Mouse (Mus musculus): ENCODE data around the gene Tmem52b.
A peak's percentile ranks its signal among the peaks of the same experiment; 100 is the strongest.

Tmem52b gene

GRCm38 (mm10) chr6:129532556-129532941, 20.2 kb downstream of the Tmem52b start:
- DNase-seq (ENCODE audit: low read depth), result peak; percentile 25

GRCm38 (mm10) chr6:129532942-129533860, 20.8 kb downstream of the Tmem52b start, which contains the start of gene Gabarapl1:
Gene Gabarapl1, plus strand, starts transcription at chr6:129533160.
- DNase-seq (ENCODE audit: low read depth), result peak; percentile 57

GRCm38 (mm10) chr6:129534057-129534456, 21.7 kb downstream of the Tmem52b start:
- peak; percentile 28 for DNase-seq (ENCODE audit: low read depth)

GRCm38 (mm10) chr6:129534627-129535190, 22.4 kb downstream of the Tmem52b start:
- DNase-seq (ENCODE audit: low read depth), result no peak

- no peak for DNase-seq (ENCODE audit: low read depth)
Observed at GRCm38 (mm10) chr6:129535723-129536122, 23.4 kb downstream of the Tmem52b start.

GRCm38 (mm10) chr6:129538555-129538954, 26.2 kb downstream of the Tmem52b start:
- DNase-seq (ENCODE audit: low read depth), result no peak

- no peak for DNase-seq (ENCODE audit: low read depth)
Observed at GRCm38 (mm10) chr6:129541931-129542330, 29.6 kb downstream of the Tmem52b start.

GRCm38 (mm10) chr6:129542540-129542939, 30.2 kb downstream of the Tmem52b start:
- no peak for DNase-seq (ENCODE audit: low read depth)

GRCm38 (mm10) chr6:129543709-129544606, 31.6 kb downstream of the Tmem52b start:
- DNase-seq (ENCODE audit: low read depth), result peak; percentile 61

GRCm38 (mm10) chr6:129547277-129547676, 34.9 kb downstream of the Tmem52b start:
- no peak for DNase-seq (ENCODE audit: low read depth)

- DNase-seq (ENCODE audit: low read depth), result no peak
Observed at GRCm38 (mm10) chr6:129548009-129548408, 35.7 kb downstream of the Tmem52b start.

- no peak for DNase-seq (ENCODE audit: low read depth)
Observed at GRCm38 (mm10) chr6:129557298-129558023, 45.1 kb downstream of the Tmem52b start.

- DNase-seq (ENCODE audit: low read depth), result peak; percentile 69
Observed at GRCm38 (mm10) chr6:129558946-129559640, 46.7 kb downstream of the Tmem52b start.

- DNase-seq (ENCODE audit: low read depth), result no peak
Observed at GRCm38 (mm10) chr6:129559641-129560027, 47.3 kb downstream of the Tmem52b start.

GRCm38 (mm10) chr6:129565257-129565656, 52.9 kb downstream of the Tmem52b start:
- DNase-seq (ENCODE audit: low read depth), result no peak
